Mouse (Mus musculus) hindlimb bud, embryonic 11.5 days (tissue): Measurements from ENCODE around the gene Wdr66.

Experiments
- DNase-seq: peaks from one replicate; pipeline ENCODE4 v3.0.0-alpha.2; 2012; ENCODE audit warnings: low read depth, low spot score; ENCODE audit errors: extremely low spot score

Wdr66 gene

GRCm38 (mm10) chr5:123309816-123310215 is 57.9 kb downstream of the Wdr66 start:
- no peak for DNase-seq

- DNase-seq: no peak
Measured at GRCm38 (mm10) chr5:123310221-123310620, 58.3 kb downstream of the Wdr66 start.

- no peak for DNase-seq
Measured at GRCm38 (mm10) chr5:123313058-123313630, 61.2 kb downstream of the Wdr66 start.

GRCm38 (mm10) chr5:123313851-123314380 is 62.0 kb downstream of the Wdr66 start:
- DNase-seq: no peak

- no peak for DNase-seq
Measured at GRCm38 (mm10) chr5:123315219-123315866, 63.4 kb downstream of the Wdr66 start.

- no peak for DNase-seq
Measured at GRCm38 (mm10) chr5:123317992-123318391, 66.1 kb downstream of the Wdr66 start.

- DNase-seq: no peak
Measured at GRCm38 (mm10) chr5:123320136-123320535, 68.2 kb downstream of the Wdr66 start.

GRCm38 (mm10) chr5:123324242-123324641 is 72.3 kb downstream of the Wdr66 start:
- DNase-seq: no peak

GRCm38 (mm10) chr5:123326006-123326750 is 74.3 kb downstream of the Wdr66 start:
- DNase-seq: no peak

GRCm38 (mm10) chr5:123326751-123327148 is 74.8 kb downstream of the Wdr66 start:
- no peak for DNase-seq

GRCm38 (mm10) chr5:123327686-123328085 is 75.8 kb downstream of the Wdr66 start:
- DNase-seq: no peak

- no peak for DNase-seq
Measured at GRCm38 (mm10) chr5:123333566-123333965, 81.7 kb downstream of the Wdr66 start.

- no peak for DNase-seq
Measured at GRCm38 (mm10) chr5:123336205-123336961, 84.5 kb downstream of the Wdr66 start.

GRCm38 (mm10) chr5:123338463-123338862 is 86.6 kb downstream of the Wdr66 start:
- no peak for DNase-seq

GRCm38 (mm10) chr5:123343707-123344627 is 92.1 kb downstream of the Wdr66 start, which contains the start of gene Bcl7a:
Gene Bcl7a, plus strand, starts transcription at chr5:123343834.
- peak; percentile 49 for DNase-seq

- no peak for DNase-seq
Measured at GRCm38 (mm10) chr5:123344628-123344962, 92.7 kb downstream of the Wdr66 start.

GRCm38 (mm10) chr5:123344963-123345852 is 93.3 kb downstream of the Wdr66 start:
- DNase-seq: no peak

GRCm38 (mm10) chr5:123345853-123346654 is 94.2 kb downstream of the Wdr66 start:
- no peak for DNase-seq
